Mouse (Mus musculus): ENCODE data around the gene Scap.

- TF ChIP-seq GATA1 (IDR thresholded peaks at IDR 0.05; ENCODE audit: low read length) (no peak), TAL1 (IDR thresholded peaks at IDR 0.05; ENCODE audit: low read length) (no peak)
Observed at GRCm38 (mm10) chr9:110431241-110431640, 98.2 kb downstream of the Scap start.
